Mouse (Mus musculus): ENCODE measurements around the gene Neurl2. TPM values are rescaled to one million over a fixed set of nuclear protein-coding genes. Genes with fewer than 3 reads are reported as not detected.
"Not testable (repeated sequence)": the region's sequence is repeated elsewhere in the genome, so short reads cannot be mapped to it uniquely, and the experiment has no call there.

Neurl2 gene
- 14.8 and 17.9 TPM in 2 replicates for polyA plus RNA-seq (2012; rRNA removed)

DNA sequence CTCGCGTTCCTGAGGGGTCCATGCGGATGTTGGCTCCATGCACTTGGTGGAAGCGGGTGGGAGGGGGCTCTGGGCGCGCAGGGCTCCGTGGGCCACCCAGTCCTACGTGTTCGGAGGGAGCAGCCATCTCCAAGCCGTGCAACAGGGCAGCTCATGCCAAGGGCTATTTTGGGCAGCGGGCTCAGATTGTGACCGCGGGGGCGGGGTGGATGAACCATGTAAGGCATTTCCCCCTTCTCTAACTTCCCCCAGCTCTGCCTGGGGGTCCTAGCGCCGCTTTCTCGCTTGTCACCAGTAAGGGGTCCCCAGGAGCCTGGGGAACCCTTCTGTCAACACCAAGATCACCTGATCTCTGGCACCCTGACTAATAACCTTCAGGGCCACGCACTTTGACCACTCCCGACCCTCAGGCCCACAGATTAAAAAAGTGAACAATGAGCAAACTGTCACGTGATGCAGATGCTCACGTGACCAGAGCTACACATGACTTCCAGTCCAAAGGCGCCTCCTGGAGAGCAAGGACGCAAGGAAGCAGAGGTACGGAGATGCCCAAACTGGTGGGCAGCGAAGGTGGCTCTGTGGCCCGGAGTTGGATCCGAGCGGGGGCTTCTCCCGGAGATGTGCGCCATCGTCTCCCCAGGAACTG is at the start of gene Neurl2:
Gene Neurl2 (minus strand): TSS at position 143 of the 646 bp plus-strand sequence.
- under 1% methylated on average over 31 of the region's 31 CpGs for WGBS
- peak within 1 kb of the TSS; percentile 75 for H3K4me3 ChIP-seq (replicated peaks; ENCODE audit: extremely low read depth, low read depth, low read length)
- peaks cover 9% of the 10 kb centered on the region for H3K4me1 ChIP-seq (ENCODE audit: control insufficient read depth, insufficient read depth, low read length)
- peak; percentile 91 for DNase-seq
- TF ChIP-seq CTCF (IDR thresholded peaks at IDR 0.05; ENCODE audit: insufficient read depth, low read length) (no peak), POLR2A (IDR thresholded peaks at IDR 0.05; ENCODE audit: borderline replicate concordance, extremely low read depth, low read depth, low read length) (peak; percentile 83; the same call in 1 of the 2 replicates)

DNA sequence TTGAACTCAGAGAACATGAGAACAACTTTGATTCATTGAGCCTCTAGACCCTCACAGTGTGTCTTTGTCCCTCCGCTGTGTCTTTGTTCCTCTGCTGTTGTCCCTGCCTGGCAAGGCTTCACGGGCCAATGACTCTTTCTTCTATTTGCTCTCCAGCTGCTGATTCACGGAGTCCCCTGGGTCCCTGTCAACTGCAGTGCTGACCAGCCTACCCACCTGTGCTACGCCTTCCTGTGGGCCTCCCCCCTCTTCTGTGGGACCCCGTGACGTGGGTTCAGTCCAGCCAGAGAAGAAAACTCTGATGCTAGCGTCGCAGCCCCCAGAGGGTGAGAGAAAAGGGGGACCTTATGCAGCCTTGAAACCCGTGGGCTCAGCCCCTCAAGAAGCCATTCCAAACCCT is 49.4 kb upstream of the Neurl2 start:
- WGBS = 79% methylated on average over 9 of the region's 9 CpGs
- no peak for DNase-seq
- peaks cover 6% of the 10 kb centered on the region for H3K4me1 ChIP-seq (ENCODE audit: control insufficient read depth, insufficient read depth, low read length)
- H3K4me3 ChIP-seq (replicated peaks; ENCODE audit: extremely low read depth, low read depth, low read length) = no peak overlapping the region
- TF ChIP-seq POLR2A (IDR thresholded peaks at IDR 0.05; ENCODE audit: borderline replicate concordance, extremely low read depth, low read depth, low read length) = no peak
- no peak for TF ChIP-seq CTCF (IDR thresholded peaks at IDR 0.05; ENCODE audit: insufficient read depth, low read length)

DNA sequence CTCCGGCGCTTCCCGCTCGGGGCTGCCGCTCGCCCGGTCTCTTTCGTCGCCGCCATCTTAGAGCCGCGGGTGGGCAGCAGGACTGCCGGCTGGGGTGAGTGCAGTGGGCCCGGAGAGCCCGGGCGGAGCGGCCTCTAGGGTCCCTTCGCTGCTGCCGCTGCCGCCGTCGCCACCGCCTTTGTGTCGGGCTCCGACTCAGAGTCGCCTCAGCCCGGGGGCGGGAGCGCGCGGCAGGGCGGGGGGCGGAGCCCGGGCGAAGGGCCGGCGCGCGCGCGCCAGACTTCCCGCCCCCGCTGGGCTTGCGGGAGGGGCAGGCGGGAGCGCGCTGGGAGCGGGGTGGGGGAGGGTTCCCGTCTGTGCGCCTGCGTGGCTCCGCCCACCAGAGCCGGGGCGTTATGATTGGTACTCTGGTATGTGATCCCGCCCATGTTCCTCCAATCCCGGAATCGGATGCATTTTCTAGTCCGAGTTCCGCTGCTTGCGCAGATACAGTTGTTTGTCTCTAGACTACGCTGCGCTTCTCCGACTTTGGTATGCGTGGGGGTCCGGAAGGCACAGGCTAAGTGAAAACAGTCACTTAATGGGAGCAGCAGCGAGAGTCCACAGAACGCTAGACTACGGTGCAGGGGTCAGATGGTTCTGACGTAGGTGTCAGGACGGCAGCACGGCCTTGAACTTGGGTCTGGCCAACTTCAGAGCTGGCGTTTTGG is 46.5 kb upstream of the Neurl2 start:
- under 1% methylated on average over 65 of the region's 72 CpGs for WGBS
- H3K4me1 ChIP-seq (ENCODE audit: control insufficient read depth, insufficient read depth, low read length) = peaks cover 13% of the 10 kb centered on the region
- TF ChIP-seq CTCF (IDR thresholded peaks at IDR 0.05; ENCODE audit: insufficient read depth, low read length) = no peak
- TF ChIP-seq POLR2A (IDR thresholded peaks at IDR 0.05; ENCODE audit: borderline replicate concordance, extremely low read depth, low read depth, low read length) = peak; percentile 99
- peak; percentile 90 for DNase-seq
- peak overlapping the region; percentile 98 for H3K4me3 ChIP-seq (replicated peaks; ENCODE audit: extremely low read depth, low read depth, low read length)

DNA sequence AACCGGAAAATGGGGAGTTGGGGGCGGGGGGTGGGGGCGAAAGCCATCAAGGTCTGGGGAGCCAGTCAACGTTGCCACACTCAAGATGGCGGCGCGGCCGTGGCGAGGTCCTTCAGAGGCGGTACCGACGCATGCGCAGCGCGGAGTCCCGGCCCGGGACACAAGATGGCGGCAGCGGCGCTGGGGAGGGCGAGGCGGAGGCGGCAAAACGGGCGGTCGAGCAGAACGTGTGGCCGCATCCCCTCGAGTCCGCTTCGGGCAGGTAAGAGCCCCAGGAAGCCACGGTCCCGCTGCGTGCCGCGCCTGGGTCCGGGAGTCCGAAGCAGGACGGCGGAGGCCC is 45.9 kb upstream of the Neurl2 start, which contains the start of gene Pcif1:
Gene Pcif1 (plus strand): TSS at position 77 of the 340 bp plus-strand sequence.
- peak within 1 kb of the TSS; percentile 98 for H3K4me3 ChIP-seq (replicated peaks; ENCODE audit: extremely low read depth, low read depth, low read length)
- TF ChIP-seq POLR2A (IDR thresholded peaks at IDR 0.05; ENCODE audit: borderline replicate concordance, extremely low read depth, low read depth, low read length) (peak; percentile 94; the same call in 1 of the 2 replicates), CTCF (IDR thresholded peaks at IDR 0.05; ENCODE audit: insufficient read depth, low read length) (no peak)
- WGBS = 2% methylated on average over 40 of the region's 40 CpGs
- no peak for DNase-seq
- H3K4me1 ChIP-seq (ENCODE audit: control insufficient read depth, insufficient read depth, low read length) = peaks cover 16% of the 10 kb centered on the region

DNA sequence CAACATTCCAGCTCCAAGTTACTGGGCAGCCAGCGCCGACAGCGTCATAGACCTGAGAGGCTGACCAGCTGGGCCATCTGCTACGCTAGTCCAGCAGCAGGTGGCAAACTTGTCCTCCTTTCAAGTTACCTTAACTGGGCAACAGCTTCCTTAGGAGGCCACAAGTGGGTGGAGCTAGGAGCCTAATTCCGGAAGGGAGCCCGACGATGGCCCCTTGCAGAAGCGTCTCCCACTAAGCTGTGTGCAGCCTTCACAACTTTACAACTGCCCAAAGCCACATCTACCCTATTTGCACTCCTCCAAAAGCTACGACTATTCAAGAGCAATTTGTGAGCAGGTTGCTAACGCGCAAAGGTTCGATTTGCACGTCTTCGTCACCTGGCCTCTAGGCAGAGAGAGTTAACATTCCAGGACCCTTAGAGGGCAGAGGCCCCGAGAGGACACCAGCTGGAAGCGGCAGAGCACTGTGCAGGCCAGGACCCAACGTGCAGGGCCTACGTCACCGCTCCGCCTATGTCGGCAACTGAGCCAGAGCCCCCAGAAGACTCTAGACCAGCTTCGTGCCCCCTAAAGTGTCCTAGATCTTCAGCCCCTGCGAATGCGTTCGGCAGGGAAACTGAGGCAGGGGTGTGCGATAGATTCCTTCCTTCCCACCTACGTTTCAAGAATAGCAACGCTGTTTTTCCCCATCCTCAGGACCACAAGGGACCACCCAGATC is 45.4 kb upstream of the Neurl2 start:
- TF ChIP-seq CTCF (IDR thresholded peaks at IDR 0.05; ENCODE audit: insufficient read depth, low read length) (peak; percentile 26; the same call in 1 of the 2 replicates), POLR2A (IDR thresholded peaks at IDR 0.05; ENCODE audit: borderline replicate concordance, extremely low read depth, low read depth, low read length) (peak; percentile 52; the same call in 1 of the 2 replicates)
- peak; percentile 66 for DNase-seq

DNA sequence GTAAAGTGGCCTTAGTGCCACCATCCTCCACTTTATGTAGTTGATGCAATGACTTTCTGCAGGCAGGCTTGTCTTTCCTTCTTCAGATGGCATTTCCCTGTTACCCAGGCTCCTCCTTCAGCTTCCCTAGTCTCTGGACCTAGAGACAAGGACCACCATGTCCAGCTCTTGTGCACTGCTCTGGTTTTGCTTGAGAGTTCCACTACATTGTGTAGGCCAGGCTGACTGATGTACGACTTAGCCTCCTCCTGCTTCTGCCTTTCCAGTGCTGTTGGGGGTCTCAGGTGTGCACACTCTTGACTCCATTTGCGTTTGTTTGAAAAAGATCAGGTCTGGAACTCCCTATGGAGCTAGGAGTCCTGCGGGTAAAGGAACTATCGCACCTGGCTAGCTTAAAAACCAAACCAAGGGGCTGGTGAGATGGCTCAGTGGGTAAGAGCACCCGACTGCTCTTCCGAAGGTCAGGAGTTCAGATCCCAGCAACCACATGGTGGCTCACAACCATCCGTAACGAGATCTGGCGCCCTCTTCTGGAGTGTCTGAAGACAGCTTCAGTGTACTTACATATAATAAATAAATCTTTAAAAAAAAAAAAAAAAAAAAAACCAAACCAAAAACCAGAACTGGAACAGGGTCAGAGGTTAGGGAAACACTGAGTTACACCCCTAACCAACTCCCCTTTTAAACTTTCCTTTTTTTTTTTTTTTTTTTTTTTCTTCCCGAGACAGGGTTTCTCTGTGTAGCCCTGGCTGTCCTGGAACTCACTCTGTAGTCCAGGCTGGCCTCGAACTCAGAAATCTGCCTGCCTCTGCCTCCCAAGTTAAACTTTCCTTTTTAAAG is 44.3 kb upstream of the Neurl2 start:
- 75% methylated on average over 11 of the region's 11 CpGs for WGBS
- not testable (repeated sequence) for H3K4me3 ChIP-seq (replicated peaks; ENCODE audit: extremely low read depth, low read depth, low read length); DNase-seq
- H3K4me1 ChIP-seq (ENCODE audit: control insufficient read depth, insufficient read depth, low read length) = peaks cover 19% of the 10 kb centered on the region

More for the DNA sequence above, 45.4 kb upstream of the Neurl2 start:
- under 1% methylated on average over 28 of the region's 28 CpGs for WGBS
- Histone ChIP-seq H3K4me3 (replicated peaks; ENCODE audit: extremely low read depth, low read depth, low read length) (peak overlapping the region; percentile 78), H3K4me1 (ENCODE audit: control insufficient read depth, insufficient read depth, low read length) (peaks cover 16% of the 10 kb centered on the region)

DNA sequence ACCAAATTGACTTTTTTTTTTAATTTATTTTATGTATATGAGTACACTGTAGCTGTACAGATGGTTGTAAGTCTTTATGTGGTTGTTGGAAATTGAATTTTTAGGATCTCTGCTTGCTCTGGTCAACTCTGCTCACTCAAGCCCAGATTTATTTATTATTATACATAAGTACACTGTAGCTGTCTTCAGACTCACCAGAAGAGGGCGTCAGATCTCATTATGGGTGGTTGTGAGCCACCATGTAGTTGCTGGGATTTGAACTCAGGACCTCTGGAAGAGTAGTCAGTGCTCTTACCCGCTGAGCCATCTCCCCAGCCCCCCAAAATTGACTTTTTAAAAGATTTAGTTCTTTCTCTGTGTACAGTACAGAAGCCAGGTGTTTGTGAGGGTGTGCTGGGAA is 42.4 kb upstream of the Neurl2 start:
- not testable (repeated sequence) for H3K4me3 ChIP-seq (replicated peaks; ENCODE audit: extremely low read depth, low read depth, low read length); DNase-seq
- WGBS = 45% methylated on average over 2 of the region's 2 CpGs
- peaks cover 15% of the 10 kb centered on the region for H3K4me1 ChIP-seq (ENCODE audit: control insufficient read depth, insufficient read depth, low read length)

DNA sequence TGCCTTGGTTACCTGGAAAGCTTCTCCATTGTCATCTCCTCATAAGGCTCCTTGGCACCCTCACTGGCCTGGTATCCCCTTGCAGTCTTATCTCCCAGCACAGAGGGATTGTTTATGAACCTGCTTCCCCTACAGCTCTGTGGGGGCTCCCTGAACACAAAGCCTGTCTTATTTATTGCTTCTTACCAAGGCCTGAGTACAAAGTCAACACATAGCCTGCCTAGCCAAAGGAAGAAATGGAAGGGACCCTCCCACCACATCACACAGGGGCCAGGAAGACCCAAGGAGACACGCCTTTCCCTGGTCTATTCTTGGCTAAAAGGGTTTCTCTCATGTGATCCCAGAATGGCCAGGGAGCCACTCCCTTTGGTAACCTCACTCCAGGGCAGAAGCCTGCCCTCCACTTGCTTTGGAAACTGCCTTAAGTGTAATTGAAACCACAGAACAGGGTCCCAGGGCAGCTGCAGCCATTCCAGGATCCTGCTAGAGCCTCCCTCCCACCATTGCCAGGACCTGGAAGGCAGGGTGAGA is 41.0 kb upstream of the Neurl2 start:
- no peak overlapping the region for H3K4me3 ChIP-seq (replicated peaks; ENCODE audit: extremely low read depth, low read depth, low read length)
- peaks cover 13% of the 10 kb centered on the region for H3K4me1 ChIP-seq (ENCODE audit: control insufficient read depth, insufficient read depth, low read length)
- WGBS = 13% methylated on average over 1 of the region's 1 CpGs
- no peak for TF ChIP-seq CTCF (IDR thresholded peaks at IDR 0.05; ENCODE audit: insufficient read depth, low read length)
- TF ChIP-seq POLR2A (IDR thresholded peaks at IDR 0.05; ENCODE audit: borderline replicate concordance, extremely low read depth, low read depth, low read length) = peak; percentile 46; the same call in 1 of the 2 replicates
- DNase-seq = no peak

DNA sequence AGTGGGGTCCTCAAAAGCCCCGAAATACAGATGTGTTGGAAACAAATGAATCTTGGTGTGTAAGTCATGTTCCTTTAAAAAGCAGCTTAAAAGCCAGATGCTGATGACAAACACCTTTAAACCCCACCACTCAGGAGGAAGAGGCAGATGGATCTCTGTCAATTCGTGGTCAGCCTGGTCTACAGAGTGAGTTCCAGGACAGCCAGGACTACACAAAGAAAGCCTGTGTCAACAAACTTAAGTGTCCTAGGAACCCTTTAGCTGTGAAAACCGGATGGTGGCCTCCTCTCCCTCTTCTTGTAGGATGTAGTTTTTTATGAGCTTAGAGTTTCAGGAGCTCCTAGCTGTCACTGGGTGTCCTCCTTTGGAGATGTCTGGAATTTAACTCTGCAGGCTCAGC is 40.4 kb upstream of the Neurl2 start:
- no peak for DNase-seq
- TF ChIP-seq POLR2A (IDR thresholded peaks at IDR 0.05; ENCODE audit: borderline replicate concordance, extremely low read depth, low read depth, low read length) = no peak
- no peak for TF ChIP-seq CTCF (IDR thresholded peaks at IDR 0.05; ENCODE audit: insufficient read depth, low read length)

More for the DNA sequence above, 40.4 kb upstream of the Neurl2 start:
- Histone ChIP-seq H3K4me1 (ENCODE audit: control insufficient read depth, insufficient read depth, low read length) (peaks cover 13% of the 10 kb centered on the region), H3K4me3 (replicated peaks; ENCODE audit: extremely low read depth, low read depth, low read length) (no peak overlapping the region)
- WGBS = 31% methylated on average over 3 of the region's 3 CpGs

Measured in lung, adult 2 months (tissue).